Mouse (Mus musculus): ENCODE results near the gene Gatd1.
A peak's percentile ranks its signal among the peaks of the same experiment; 100 is the strongest.

Gene Gatd1

DNA sequence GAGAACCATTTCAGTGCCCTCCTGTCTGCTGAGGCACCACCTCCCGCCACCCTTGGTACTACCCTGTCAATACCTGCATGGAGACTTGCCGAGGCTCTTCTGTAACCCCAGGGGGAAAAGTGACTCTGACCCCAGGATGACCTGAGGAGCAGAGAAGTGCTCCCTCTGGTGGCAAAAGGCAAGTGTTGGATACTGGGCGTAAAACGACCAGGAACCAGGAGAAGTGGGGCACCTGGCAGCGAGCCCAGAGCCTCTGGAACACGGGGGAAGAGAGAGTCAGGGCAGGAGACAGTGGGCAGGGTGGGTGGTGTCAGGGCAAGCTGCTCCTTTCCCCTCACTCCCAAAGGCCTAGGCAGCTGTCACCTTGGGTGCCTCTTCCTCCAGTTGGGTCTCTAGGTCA, 26.7 kb upstream of the Gatd1 start:
- DNase-seq, result peak; percentile 60

DNA sequence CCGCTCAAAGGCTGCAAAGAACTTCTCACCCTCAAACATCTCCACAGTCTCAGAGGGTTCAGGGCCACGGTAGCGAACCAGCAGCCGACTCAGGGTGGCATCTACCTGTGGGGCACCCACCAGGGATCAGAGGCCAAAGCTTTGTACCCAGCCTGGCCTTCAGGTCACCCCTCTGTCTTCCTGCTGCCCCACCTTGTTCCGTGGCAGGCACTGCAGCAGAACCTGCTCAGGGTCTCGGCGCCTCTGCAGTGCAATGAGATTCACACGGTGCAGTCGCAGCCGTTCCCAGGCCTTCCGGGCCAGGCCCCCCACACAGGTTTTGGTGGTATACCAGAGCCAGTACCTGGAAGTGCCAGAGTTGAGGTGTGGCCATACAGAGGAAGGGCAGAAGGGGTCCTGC, 25.9 kb upstream of the Gatd1 start:
- no peak for DNase-seq

DNA sequence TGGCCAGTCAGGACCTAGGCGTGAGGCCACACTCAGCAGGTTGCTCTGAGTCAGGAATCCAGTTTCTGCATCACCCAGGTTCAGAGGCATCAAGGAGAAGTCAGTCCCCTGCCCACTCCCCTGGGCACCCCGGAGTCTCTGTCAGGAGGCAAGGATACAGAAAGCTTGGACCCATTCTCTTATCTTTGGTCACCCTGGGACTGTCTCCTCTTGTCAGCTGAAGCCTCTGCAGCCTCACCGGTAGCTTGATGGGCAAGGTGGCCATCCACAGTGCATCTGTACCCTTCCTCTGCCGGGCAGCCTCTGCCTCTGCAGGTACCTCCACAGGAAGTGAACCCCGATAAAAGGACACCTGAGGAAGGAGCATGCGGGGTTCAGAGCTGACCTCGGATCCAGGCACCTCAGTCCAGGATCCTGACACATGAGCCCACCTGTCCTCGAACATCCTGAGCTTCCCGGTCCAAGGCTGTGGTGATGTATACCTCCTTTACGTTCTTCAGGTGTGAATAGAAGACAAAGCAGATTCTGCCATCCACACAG, 25.3 kb upstream of the Gatd1 start:
- DNase-seq, result no peak

DNA sequence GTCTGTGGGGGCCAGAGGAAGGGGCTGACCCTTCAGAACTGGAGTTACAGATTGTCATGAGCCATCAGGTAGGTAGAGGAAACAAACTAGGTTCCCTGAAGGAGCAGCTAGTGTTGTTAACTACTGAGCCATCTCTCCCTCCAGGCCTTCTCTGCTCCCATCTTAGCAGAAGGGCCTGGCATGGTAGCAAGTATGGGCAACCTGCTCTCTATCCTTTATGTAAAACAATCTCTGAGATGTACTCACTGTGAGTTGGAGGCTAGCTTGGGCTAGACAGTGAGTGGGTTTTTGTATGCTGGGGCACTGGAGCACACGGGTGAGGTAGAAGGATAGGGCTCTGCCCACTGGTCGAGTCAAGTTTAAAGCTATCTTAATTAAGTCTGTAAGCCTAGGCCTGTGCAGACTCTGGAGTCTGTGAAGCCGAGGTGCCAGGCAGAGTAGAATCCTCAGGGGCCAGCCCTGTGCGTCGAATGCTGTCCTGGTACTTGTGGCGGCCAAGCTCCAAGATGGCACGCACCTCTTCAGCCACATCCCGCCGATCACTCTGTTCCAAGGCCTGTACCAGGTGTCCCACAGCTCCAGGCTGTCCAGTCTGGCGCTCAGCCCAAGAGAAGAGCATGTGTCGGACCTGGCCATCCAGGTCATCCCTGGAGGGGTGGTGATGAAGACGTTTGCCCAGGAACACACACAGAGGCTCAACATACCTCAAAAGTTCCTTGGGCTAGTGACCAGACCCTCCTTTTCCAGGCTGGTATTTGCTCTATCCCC, 24.4 kb upstream of the Gatd1 start:
- DNase-seq, result no peak

DNA sequence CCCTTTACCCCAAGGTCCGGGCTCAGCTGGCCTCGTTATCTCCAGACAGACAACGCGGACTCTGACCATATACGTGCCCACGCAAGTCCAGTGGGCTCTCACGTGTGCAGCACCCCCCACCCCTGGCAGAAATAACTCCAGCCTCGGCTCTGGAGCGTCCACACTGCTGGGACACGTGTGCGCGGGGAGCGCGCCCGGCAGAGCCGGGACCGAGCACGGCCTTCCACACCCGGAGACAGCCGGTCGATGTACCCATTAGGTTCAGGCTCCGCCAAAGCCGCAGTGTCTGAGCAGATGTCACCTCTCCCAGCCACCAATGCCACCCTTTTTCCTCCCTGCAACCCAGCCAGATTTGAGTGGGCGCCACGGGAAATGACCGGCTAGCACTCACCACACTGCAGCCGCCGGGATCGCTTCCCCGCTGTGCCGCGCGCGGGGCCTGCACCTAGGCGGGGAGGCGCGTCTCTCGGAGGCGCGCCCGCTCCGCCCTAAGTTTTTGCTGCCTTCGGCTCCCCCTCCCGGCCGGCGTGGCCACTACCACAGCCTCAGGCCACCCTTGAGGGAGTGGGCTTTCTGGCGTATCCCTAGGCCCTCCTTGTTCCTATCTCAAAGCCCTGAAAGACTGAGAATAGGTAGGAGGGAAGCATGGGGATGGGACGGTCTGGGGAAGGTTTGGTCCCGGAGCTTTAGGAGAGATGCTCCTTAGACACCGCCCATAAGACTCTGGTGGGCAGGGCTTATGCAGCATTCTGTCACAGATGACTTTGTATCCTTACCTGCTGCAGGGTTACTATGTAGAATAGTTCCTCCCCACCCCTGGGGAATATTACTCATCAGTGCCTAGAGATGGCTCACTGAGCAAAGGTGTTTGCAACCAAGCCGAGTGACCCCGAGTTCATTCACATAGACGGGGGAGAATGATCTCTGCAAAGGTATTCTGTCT, 23.5 kb upstream of the Gatd1 start, which contains the start of gene Slc25a22:
TSS of gene Slc25a22 (minus strand) at position 715 of the 943 bp plus-strand sequence.
- DNase-seq, result peak; percentile 86

DNA sequence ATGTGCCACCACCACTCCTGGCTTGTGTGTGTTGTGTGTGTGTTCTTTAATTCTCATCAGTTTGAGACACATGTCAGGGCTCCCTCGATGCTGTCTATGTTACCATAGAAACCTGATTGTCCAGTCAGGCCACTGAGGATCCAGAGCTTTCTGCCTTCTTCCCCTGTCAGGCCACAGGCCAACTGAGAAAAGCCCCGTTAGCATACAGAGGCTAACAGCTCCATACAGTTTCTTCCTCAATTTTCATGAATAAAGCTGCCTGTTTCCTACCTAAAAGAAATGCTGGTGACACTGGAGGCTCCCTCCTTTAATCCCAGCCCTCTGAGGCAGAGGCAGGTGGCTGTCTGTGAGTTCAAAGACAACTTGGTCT, 22.6 kb upstream of the Gatd1 start:
- no peak for DNase-seq

DNA sequence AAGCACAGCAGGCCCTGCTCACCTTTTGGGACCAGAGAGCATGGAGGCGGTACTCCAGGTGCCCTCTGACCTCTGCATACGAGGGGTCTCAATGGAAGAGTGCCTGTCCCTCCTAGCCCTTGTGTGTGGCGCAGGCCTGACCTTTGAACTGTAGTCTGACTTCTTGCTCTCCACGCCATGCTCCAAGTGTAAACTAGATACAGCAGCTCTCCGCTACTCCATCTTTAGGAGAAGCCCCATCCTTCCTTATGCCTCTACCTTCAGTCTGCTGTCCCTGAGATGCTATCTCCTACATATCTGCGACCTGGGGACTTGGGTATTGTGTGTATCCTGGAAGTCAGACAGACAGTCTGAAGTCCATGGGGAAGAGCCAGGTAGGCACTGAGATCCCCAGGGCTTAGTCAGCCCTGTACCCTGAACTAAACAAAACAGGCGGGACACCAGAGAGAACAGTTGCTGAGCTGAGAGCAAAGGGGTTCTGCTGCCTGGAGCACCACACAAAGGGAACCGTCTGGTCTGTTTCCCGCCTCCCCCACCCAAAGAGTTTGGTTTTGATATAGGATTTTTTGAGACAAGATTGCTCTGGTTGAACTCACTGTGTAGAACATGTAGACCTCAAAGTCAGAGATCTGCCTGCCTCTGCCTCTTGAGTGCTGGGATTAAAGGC, 22.1 kb upstream of the Gatd1 start:
- DNase-seq, result no peak

DNA sequence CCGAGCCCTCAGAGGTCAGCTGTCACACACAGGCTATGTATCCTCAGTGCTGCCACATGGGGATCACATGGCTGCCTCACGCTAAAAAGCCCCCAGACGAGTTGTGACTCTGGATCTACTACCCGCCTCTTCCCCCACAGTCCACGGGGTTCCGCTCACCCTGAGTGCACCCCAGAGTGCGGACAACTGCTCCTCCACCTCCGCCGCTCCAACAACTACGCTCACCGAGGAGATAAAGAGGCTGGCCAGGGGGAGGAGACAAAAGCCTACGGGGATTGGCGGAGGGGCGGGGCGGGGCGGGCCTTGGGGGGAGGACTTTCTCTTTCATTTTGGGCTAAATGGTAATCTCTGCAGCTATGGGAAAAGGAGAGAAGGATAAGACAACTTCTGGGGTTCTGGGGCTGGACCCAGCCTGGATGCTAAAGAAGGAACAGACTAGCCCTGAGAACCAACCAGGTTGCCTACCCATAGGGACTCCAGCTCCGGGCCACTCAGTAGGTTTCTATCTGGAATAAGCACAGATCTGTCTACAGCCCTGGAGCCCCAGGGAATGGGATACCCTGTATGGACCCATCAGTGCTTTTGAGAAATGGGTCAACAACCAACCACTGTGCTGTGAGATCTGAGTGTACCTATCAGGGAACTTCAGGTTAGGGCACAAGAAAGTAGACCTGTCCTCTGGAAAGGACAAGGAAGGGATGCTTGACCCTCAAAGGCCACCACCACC, 21.4 kb upstream of the Gatd1 start:
- peak; percentile 71 for DNase-seq

DNA sequence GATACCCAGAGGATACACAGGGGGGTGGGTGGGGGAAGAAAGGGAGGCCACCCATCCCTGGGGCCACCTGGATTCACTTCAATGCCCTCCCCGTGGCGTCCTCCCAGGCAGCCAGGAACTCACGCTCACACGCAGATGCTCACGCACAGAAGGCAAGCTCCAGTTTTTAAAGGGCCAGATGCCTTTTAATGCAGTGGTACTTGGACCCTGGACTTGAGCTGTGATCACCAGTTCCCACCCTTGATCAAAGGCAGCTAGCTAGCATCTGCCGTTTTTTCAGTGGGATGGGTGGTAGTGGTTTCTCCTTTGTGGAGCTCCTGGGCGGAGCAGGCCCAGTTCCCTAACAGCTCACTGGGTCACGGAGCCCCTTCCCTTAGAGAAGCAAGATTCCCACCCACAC, 20.5 kb upstream of the Gatd1 start:
- peak; percentile 77 for DNase-seq

DNA sequence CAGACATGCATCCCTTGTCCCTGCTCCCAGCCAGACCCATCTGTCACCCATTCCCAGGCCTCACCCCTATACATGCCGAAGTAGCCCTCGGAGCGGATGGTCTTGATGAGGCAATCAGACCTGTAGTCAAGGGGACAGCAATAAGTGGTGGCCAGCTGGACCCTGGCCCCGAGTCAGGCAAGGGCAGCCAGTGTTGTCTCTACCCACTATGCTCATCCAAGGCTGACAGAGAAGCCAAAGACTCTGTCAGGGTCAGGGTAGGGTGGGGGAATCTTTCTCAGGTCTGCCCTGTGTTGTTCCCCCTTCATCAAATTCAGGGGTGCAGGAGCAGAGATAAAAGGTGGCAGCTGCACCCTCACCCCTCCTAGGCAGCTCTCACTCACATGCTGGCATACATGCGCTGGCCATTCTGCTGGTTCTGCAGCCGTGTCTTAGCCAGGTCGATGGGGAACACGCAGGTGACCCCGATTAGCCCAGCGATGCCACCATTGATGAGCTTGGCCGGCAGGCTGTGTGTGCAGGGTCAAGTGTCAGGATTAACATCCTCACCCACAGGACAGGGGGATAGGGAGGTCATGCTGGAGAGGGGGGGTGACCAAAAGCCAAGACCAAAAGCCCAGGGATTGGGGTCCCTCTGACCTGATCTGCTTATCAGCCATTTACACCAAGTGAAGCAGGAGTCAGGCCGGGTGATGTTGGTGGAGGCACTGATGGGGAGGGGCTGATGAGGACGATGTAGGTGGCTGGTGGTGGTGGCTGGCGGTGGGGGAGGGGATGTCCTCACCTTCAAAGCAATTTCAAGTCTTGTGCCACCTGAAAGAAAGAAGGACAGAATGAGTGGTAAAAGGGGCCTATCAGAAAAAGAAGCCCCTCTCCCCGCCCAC, 19.8 kb upstream of the Gatd1 start:
- DNase-seq, result no peak

DNA sequence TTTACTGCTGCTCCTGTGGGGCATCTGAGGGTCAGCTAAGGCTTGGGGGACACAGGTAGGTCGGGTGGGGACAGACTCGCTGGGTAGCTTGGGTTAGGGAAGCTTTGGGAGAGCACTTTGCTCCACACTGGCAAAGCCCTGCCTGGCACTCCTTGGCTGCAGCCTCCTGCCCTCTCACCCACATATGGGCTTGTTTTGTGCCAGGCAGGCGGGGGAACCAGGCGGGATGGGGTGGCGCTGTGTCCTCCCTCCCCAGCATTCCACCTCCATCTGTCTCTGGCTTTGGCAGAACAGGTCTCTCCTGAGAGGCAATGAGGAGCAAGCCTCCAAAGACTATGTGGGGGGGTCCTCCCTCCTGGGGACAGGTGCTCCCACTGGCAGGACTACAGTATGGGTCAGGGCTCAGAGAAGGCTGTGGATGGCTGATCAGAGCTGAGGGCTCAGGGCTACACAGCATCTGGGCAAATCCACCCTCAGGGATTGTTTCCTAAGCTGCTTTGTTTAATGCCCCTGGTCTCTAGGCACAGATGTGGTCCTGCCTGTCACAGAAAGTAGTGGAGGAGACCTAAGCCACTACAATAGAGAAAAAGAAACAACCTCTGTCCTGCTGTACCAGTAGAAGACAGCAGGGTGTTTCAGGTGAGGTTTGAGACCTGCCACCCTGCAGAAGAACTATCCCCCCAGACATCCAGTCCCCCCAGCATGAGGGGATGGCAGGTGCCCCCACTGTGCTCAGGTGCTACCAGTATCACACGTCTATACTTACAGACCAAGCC, 19.0 kb upstream of the Gatd1 start:
- no peak for DNase-seq

DNA sequence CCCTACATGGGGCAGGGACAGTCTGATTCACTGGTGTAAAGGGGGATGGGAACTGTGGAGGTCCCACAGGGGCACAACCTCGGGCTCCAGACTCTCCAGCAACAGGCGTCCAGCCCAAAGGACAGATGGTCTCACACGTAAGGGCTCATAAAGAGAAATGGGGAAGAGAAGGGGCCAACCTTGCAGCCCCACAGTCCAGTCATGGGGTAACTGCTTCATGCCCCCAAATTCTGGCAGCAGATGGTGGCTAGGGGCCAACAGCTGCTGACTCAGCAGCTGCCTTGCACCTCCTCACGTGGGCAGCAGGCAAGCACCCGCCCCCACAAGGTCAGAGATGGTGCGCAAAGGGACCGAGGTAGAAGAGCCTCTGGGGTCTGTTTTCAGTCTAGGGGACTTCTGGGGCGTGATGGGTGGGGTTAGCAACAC, 18.3 kb upstream of the Gatd1 start:
- no peak for DNase-seq

DNA sequence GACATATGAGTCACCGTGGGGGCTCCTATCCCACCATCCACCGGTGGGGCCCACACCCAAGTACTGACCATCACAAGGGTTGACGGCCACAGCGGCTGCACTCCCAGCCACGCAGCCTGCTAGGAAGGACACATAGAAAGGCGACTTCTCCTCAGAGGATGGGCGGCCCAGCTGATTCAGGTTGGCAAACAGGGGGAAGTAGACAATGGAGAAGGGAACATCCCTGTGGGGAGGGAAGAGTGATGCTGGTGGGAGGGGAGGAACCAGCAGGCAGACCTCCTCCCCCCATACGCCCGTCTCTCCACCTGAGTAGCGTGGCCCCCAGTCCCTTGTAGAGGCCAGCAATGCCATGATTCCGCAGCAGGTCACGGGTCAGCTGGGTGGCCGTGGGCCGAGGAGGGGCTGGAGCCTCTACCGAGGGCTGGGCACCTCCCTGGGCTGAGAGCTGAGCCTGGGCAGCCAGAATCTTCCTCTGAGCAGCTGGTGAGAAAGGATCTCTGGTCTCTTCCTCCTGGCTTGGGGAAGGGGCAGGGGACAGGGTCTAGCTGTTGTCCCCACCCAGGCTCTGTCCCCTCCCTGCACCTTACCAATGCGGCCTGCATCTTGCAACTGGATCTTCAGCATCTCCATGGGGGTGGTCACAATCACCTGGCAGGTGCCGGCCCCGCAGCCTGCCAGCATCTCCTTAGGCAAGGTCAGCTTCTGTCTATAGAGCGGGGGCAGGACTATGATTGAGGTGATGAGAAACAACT, 17.7 kb upstream of the Gatd1 start:
- DNase-seq, result no peak

DNA sequence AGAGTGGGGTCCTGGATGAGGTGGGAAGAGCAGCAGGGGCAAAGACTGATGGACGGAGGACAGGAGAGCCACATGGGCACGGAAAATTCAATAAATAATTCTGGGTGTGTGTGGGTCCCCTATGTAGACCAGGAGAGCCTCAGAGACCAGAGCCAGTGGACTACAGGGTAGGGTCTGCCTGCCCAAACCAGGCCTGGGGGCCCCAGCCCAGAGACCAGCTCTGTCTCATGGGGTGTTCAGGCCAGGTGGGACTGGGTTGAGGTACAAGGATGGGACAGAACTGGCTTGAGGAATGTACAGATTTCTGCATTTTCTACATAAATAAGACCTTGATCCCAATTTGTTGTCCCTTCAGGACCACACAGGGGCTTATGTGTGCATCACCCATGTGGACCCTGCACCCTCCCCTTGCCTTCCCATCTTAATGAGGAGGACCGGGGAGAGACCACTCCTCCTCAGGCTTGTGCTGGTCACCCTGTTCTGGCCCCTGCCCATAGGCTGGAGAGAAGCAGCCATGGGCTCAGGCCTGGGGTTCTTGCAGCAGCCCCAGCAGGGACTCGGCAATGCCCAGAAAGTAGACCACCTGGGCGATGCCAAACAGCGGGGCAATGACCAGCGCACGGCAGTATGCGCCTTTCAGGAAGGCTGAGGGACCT, 16.8 kb upstream of the Gatd1 start:
- DNase-seq, result no peak

DNA sequence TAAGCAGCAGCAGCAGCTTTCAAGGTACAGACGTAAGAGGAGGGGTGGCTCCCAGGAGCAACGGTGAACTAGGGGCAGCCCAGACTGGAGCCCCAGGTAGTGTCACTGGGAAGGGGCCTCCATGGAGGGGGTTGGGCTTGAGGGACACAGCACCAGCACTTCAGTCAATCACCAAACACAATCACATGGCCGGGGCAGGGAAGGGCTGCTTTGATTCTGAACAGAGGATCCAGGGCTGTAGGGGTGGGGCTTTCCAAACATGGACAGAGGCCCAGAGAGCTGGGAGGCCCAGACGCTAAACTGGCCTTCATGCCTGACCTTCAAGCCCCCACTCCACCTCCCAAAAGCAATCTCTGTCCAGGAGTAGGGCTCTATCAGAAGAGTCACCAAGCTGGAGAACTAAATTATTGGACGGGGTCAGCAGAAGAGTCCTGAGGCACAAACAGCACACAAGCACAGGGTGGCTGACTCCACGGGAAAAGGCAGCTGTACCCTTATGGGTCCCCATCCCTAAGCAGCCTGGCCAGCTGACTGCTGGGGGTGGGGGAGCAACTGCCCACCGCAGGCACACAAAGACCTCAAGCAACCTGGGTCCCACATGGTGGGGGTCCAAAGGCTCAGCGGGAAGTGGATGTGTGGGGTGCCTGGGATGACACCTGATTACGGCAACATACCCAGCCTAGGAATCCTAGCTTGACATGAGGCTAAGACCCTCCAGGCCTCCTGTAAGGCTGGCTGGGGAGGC, 16.1 kb upstream of the Gatd1 start:
- no peak for DNase-seq

DNA sequence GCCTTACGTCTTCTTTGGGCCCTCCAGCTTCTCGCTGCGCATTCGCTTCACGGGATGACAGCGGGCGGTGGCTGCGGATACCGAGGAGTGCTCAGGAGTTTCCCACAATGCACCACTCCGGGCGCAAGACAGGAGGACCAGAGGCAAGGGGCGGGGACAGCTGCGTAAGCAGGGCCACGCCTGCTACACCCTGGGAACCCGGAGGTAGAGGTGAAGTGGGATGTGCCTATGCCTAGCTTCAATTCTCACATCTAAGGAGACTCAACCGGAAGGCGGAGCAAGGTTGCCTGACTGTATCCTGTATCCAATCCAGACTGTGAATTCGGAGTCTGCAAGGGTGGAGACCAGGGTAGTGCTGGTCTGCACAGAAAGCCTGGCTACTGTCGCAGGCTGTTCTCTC, 15.4 kb upstream of the Gatd1 start, which contains the start of gene Cend1:
TSS of gene Cend1 (minus strand) at position 182 of the 400 bp plus-strand sequence.
- peak; percentile 95 for DNase-seq

DNA sequence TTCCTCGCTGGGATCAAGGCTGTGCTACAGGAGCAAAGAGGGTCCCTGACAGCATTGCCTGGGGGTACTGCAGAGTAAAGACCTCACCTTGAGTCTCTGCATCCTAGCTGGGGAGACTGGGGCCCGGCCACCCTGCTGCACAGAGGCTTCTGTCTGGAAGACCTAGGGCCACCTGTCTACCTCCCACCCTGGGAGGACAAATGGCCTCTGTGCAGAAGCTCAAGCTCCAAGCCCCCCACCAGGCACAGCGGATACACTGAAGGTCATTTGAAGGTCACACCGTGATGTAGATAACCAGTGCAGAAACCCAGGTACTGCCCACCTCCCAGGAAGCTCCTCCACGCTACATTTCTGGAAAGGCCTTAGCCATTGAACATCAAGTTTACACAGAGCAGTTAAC, 14.8 kb upstream of the Gatd1 start:
- DNase-seq, result no peak
